Mouse (Mus musculus): ENCODE results near the gene Prr22.
A peak's percentile ranks its signal among the peaks of the same experiment; 100 is the strongest.

Gene Prr22

DNA sequence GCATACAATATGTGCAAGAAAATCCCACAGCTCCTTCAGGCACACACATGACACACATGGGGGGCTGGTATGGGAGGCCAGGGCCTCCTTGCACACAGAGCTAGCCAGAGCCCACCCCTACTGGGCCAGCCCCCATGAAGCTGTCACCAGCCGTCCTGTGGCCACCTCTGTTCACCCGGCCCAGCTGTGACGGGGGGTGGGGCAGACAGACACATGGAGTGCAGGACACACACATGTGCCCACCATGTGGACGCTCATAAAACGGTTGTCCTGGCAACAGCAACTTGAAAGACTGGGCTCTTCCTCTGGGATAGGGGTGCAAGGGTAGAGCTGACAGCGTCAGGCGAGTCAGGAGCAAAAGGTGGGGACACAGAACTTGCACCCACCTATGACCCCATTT, 10.8 kb upstream of the Prr22 start:
- DNase-seq (ENCODE audit: low read depth in 1 of 2, low spot score in 2 of 2), result no peak

DNA sequence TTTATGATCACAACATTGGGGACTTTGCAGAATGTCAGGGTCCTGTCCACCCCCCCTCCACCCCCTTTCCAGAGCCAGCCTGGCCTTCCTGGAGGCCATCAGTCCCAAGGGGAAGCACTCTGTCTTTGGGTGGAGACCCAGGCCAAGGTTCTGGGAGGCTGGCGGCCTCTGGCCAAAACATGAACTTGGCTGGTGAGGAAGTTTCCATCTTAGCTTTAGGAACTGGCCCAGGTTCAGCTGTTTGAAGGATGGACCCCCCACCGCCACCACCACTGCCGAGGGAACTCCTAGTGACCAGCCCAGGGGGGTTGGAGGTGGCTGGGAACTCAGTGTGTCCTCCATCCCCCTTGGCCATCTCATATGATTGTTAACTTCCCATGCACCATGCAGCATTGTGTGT, 9.0 kb upstream of the Prr22 start:
- DNase-seq (ENCODE audit: low read depth in 1 of 2, low spot score in 2 of 2), result no peak

GRCm38 (mm10) chr17:56761991-56762410, 8.0 kb upstream of the Prr22 start:
- peak in 1 of 2 experiments; percentile 54 for DNase-seq (ENCODE audit: low read depth in 1 of 2, low spot score in 2 of 2)

- peak in 1 of 2 experiments; percentile 50 for DNase-seq (ENCODE audit: low read depth in 1 of 2, low spot score in 2 of 2)
Measured at GRCm38 (mm10) chr17:56762769-56763731, 7.0 kb upstream of the Prr22 start.

DNA sequence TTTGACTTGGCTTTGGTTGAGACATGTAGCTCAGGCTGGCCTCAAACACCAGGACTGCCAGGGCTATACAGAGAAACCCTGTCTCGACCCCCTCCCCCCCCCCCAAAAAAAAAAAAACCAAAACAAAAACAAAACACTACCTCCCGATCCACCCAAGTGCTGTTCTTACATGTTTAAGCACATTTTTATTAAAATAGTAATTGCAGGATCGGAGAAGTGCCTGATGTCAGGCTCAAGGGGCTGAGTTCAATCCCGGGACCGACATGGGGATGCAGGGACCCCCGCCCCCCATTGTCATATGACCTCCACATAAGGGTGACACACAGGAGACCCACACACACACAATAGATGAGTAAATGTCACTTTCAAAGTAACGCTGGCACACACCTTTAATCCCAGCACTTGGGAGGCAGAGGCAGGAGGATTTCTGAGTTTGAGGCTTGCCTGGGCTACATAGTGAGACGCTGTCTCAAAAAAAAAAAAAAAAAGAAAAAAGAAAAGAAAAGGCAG, 6.3 kb upstream of the Prr22 start:
- no peak for DNase-seq (ENCODE audit: low read depth in 1 of 2, low spot score in 2 of 2)

DNA sequence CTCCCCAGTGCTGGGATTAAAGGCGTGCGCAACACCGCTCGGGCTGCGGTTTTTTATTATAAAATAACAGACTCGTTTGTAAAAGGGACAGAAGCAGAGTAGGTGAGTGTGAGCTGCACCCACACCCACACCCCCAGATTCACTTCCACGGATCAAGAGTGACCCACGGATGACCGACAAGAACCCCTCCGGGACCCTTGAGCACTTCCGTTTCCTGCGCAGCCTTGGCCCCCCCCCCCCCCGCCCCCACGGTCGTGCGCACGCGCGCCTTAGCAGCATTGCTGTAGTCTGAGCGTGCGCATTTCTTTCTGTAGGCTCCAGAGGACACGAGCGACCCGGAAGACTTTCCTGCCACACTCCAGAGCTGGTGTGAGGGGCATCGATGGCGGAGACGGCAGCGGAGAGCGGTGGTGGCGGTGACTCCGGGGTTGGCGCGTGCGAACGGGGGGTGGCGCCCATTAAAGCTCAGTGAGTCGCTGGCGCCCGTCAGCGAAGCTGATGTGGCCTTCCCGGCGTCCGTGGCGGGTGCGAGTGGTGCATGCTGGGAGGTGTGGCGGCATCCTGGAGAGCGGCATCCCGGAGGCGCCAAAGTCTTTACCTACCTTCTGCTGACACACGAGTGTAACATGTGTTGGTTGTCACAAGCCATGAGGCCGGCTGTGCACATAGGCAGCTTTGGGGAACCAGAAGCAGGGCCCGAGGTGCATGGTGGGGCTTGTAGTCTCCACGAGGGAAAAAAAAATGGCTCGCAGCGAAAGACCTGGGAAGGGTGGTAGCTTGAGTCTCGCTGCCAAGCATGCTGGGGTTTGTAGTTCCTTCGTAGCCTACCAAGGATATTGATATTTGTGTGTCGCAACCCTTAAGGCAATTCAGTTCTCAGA, 5.3 kb upstream of the Prr22 start, which contains the start of gene Dus3l:
Dus3l (plus strand) TSS at position 284 of the 881 bp plus-strand sequence.
- DNase-seq (ENCODE audit: low read depth in 1 of 2, low spot score in 2 of 2), result peak; percentile 83 to 84

DNA sequence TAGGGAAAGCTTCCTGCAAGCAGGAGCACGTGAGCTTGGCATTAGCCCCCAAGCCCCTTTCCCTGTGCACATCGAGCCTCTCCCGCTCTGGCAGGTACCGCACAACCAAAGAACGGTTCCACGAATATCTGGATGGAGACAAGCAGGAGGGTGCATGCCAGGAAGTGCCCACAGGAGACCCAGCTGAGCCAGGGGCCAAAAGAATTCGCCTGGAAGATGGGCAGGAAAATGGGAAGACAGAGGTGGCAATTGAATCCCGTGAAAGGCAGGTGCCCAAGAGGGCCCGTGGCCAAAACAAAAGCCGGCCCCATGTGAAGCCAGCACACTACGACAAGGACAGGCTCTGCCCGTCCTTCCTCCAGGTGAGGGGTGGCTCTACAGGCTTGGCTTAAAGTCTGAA, 4.6 kb upstream of the Prr22 start:
- no peak for DNase-seq (ENCODE audit: low read depth in 1 of 2, low spot score in 2 of 2)

- DNase-seq (ENCODE audit: low read depth in 1 of 2, low spot score in 2 of 2), result no peak
Measured at GRCm38 (mm10) chr17:56766631-56767405, 3.2 kb upstream of the Prr22 start.

DNA sequence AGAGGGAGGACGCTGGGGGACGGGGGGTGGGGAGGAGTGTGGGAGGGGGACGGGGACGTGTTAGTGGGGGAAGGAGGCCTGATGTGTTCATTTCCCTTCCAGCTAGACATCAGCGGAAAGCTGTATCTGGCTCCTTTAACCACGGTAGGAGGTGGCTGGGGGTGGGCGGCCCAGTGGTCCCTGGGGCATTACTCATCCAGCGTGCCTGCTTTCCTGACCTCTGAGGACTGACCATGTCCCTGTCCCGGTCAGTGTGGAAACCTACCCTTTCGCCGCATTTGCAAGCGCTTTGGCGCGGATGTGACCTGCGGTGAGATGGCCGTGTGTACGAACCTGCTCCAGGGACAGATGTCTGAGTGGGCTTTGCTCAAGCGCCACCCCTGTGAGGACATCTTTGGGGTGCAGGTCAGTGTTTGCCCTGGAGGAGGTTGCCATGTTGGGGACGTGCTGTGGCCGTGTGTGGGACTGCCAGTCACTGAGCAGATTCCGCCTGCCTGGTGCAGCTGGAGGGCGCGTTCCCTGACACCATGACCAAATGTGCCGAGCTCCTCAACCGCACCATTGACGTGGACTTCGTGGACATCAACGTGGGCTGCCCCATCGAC, 2.4 kb upstream of the Prr22 start:
- DNase-seq (ENCODE audit: low read depth in 1 of 2, low spot score in 2 of 2), result no peak

DNA sequence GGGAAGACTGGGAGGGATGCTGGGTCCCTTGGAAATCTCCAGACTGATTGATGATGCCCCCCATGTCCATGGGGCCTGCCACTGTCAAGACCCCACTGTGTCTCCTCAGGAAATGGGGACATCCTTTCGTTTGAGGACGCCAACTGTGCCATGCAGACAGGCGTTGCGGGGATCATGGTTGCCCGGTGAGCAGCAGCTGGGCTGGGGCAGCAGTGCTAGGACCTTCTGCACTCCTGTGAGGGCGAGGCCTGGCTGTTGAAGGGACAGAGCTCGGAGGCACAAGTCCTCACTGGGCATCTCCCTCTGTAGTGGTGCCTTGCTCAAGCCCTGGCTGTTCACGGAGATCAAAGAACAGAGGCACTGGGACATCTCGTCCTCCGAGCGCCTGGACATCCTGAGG, 1.1 kb upstream of the Prr22 start:
- no peak for DNase-seq (ENCODE audit: low read depth in 1 of 2, low spot score in 2 of 2)

DNA sequence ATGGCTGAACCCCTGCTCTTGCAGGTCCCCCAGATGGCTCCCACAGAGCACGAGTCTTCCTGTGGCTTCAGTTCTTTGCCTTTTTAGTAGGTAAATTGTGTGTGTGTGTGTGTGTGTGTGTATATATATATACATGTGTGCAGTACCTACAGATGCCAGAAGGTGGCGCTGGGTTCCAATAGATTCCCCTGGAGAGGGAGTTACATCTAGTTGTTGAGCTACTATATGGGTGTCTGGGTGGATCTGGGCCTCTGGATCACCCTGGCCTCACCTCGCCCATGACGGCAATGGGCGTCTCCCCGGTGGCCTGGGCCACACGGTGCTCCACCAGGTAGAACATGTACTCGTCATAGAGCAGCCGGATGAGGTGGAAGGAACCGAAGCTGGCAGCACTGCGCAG, 7.5 kb downstream of the Prr22 start:
- no peak for DNase-seq (ENCODE audit: low read depth in 1 of 2, low spot score in 2 of 2)

DNA sequence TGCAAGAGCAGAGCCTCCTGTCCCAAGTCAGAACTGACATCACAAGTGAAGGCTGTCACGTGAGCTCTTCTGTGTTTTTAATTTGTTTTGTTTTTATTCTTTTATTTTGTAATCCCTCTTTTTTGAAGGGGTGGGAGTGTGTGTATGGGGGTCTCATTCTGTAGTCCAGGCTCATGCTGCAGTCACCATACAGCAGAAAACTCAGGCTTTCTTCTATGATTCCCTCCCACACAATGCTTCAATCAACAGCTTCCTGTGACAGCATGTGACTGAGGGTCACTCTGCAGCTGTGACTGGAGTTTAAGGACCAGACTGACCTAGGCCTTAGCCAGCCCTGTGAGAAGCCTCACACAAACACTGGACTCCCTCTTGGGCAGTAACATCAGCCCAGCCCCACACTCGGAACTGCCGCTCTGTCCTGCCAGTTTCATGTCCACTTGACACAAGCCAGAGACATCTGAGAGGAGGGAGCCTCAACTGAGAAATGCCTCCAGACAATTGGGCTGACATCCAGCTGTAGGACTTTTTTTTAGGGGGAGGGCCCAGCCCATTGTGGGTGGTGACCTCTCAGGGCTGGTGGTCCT, 8.8 kb downstream of the Prr22 start:
- no peak for DNase-seq (ENCODE audit: low read depth in 1 of 2, low spot score in 2 of 2)

GRCm38 (mm10) chr17:56780291-56780978, 10.4 kb downstream of the Prr22 start:
- no peak for DNase-seq (ENCODE audit: low read depth in 1 of 2, low spot score in 2 of 2)

- no peak for DNase-seq (ENCODE audit: low read depth in 1 of 2, low spot score in 2 of 2)
Measured at GRCm38 (mm10) chr17:56788886-56789285, 18.8 kb downstream of the Prr22 start.

DNA sequence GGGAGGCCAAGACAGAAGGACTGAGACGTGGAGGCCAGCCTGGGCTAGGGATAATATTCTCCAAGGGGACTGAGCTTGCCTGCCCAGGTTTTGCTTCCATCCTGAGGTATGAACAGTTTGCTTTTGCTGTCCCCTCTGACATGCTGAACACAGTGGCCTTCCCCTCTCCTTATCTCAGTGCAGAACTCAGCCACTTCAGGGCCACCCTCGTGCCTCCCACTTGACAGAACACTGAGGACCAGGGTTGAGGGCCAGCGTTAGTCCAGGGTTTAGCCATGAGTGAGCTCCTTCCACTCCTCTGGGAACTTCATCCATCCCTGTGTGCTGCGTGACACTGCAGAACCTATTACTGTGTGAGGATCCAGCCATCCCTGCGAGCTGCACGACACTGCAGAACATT, 19.2 kb downstream of the Prr22 start:
- no peak for DNase-seq (ENCODE audit: low read depth in 1 of 2, low spot score in 2 of 2)

DNA sequence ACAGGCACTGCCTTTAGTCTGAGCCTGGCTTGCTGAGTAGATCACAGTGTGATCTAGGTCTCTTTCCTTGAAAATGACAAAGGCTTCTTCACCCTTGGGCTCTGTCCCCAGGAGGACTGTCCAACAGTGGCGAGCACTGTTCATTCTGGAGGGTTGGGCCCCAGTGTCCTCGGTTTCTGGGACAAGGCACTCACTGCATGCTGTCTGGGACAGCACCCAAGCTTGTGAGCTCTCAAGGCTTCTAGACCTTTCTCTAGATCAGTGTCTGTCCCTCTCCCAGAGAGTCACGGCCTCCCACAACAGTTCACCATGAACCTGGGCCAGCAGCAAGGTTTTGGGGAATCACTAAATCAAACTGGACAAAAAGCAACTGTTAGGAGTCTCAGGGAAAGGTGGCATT, 22.5 kb downstream of the Prr22 start:
- DNase-seq (ENCODE audit: low read depth in 1 of 2, low spot score in 2 of 2), result no peak

DNA sequence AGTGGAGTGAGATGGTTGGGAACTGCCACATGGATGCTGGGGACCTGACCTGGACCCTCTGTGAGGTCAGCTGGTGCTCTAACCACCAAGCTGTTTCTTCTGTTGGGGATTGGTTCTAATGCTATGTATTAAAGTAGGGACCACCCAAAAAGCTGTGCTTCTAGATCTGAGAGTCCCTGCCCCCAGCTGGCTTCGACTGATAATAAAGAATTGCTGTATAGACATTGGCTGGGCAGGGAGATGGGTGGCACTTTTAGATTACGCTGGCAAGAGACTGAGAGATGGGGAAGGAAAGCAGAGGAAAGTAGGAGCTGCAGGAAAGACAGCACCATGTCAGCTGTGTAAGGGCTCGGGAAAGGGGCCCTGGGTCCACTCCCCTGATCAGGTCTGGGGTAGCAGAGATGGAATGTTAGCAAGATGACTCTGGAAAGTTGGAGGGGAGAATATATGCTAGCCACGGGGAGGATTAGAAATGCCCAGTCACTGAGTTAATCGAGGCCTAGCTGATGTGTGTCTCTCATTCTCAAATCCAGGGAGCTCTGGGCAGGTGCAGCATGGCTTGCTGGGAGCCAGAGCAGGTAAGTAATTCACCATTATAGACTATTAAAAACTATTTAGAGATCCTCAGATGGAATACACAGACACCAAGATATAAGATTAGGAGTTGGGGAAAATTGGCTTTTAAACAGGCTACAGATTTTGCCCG, 23.7 kb downstream of the Prr22 start:
- DNase-seq (ENCODE audit: low read depth in 1 of 2, low spot score in 2 of 2), result no peak

DNA sequence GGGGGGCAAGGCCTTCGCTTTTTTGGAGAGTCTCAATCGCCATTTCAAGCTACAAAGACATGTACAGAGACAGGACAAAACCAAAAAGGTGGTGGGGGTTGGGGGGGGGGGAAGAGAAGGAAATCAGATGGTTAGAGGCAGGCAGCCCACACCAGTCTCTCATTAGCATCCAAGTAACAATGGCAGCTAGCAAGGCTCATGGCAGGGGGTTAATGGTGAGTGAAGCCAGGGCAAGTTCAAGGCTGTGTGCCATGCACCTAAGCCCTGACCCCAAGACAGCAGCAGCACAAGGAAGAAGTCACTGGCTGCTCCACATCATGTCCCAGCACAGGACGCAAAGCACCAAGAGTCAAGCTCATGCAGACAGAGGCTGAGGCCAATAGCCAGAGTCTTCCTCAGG, 29.2 kb downstream of the Prr22 start:
- no peak for DNase-seq (ENCODE audit: low read depth in 1 of 2, low spot score in 2 of 2)

- DNase-seq (ENCODE audit: low read depth in 1 of 2, low spot score in 2 of 2), result no peak
Measured at GRCm38 (mm10) chr17:56802065-56802464, 32.0 kb downstream of the Prr22 start.

All from monocyte, adult 2 months (primary cell).